Mouse (Mus musculus) forebrain, embryonic 11.5 days (tissue): ENCODE measurements around the gene Ppcs. TPM values are rescaled to one million over a fixed set of nuclear protein-coding genes. Genes with fewer than 3 reads are reported as not detected.

Experiments used
- polyA plus RNA-seq: library from polyadenylated mRNA; unstranded; fragments of >200 nt; fragmentation: Nextera tagmentation; extraction: Ambion mirVana; gene quantifications from 2 replicates; pipeline ENCODE4 v1.2.1, GENCODE M21; 2014

Ppcs gene
- polyA plus RNA-seq, 1 experiment from 2014 or later: 19.5 TPM

Other genes with a start within 250 kb of the Ppcs start
- gene Zfp691, start 248.2 kb downstream of the Ppcs start, polyA plus RNA-seq: 10.5 and 11.1 TPM in 2 replicates
- 11.1 and 11.4 TPM in 2 replicates for gene Ermap, start 232.4 kb downstream of the Ppcs start, polyA plus RNA-seq
- gene Svbp, start 227.1 kb downstream of the Ppcs start, polyA plus RNA-seq: 146 and 150 TPM in 2 replicates
- not detected in 2 replicates for gene Tmem269, start 204.2 kb downstream of the Ppcs start, polyA plus RNA-seq
- 37.3 and 37.8 TPM in 2 replicates for gene AU022252, start 189.7 kb downstream of the Ppcs start, polyA plus RNA-seq
- 16.8 and 17.8 TPM in 2 replicates for gene P3h1, start 189.5 kb downstream of the Ppcs start, polyA plus RNA-seq
- 0.21 and 0.31 TPM in 2 replicates for gene Cldn19, start 167.0 kb downstream of the Ppcs start, polyA plus RNA-seq
- 1,312 and 1,467 TPM in 2 replicates for gene Ybx1, start 127.8 kb downstream of the Ppcs start, polyA plus RNA-seq
- 119 and 133 TPM in 2 replicates for gene Ppih, start 101.9 kb downstream of the Ppcs start, polyA plus RNA-seq
- 10.2 and 11.0 TPM in 2 replicates for gene Ccdc30, start 6.9 kb downstream of the Ppcs start, polyA plus RNA-seq
- gene Zmynd12, start 394 bp upstream of the Ppcs start, polyA plus RNA-seq: not detected in 2 replicates
- 5.2 and 5.6 TPM in 2 replicates for gene Rimkla, start 70.2 kb upstream of the Ppcs start, polyA plus RNA-seq
- gene Foxj3, start 114.6 kb upstream of the Ppcs start, polyA plus RNA-seq: 27.9 and 30.9 TPM in 2 replicates
- 3.4 TPM in 2 replicates for gene Frg2f1, start 117.1 kb upstream of the Ppcs start, polyA plus RNA-seq
- gene Guca2a, start 215.3 kb upstream of the Ppcs start, polyA plus RNA-seq: not detected in 2 replicates
- not detected in 2 replicates for gene Guca2b, start 236.5 kb upstream of the Ppcs start, polyA plus RNA-seq